Mouse (Mus musculus) retina, adult 2 months (tissue): Measurements from ENCODE around the gene Timp3.
"Not testable (repeated sequence)": the region's sequence is repeated elsewhere in the genome, so short reads cannot be mapped to it uniquely, and the experiment has no call there.

Experiments used
- DNase-seq: peaks from one replicate; pipeline ENCODE4 v3.0.0-alpha.2; 2012; ENCODE audit warnings: low read depth, low spot score

The Timp3 gene

GRCm38 (mm10) chr10:86351287-86351686, 51.1 kb downstream of the Timp3 start:
- DNase-seq: no peak

GRCm38 (mm10) chr10:86352521-86352920, 52.3 kb downstream of the Timp3 start:
- no peak for DNase-seq

- DNase-seq: no peak
Observed at GRCm38 (mm10) chr10:86356819-86357563, 56.8 kb downstream of the Timp3 start.

GRCm38 (mm10) chr10:86358307-86358975, 58.3 kb downstream of the Timp3 start:
- DNase-seq: no peak

GRCm38 (mm10) chr10:86359208-86359607, 59.0 kb downstream of the Timp3 start:
- DNase-seq: no peak

GRCm38 (mm10) chr10:86359699-86360098, 59.5 kb downstream of the Timp3 start:
- no peak for DNase-seq

- DNase-seq: no peak
Observed at GRCm38 (mm10) chr10:86363669-86364309, 63.6 kb downstream of the Timp3 start.

- no peak for DNase-seq
Observed at GRCm38 (mm10) chr10:86365632-86366092, 65.5 kb downstream of the Timp3 start.

DNA sequence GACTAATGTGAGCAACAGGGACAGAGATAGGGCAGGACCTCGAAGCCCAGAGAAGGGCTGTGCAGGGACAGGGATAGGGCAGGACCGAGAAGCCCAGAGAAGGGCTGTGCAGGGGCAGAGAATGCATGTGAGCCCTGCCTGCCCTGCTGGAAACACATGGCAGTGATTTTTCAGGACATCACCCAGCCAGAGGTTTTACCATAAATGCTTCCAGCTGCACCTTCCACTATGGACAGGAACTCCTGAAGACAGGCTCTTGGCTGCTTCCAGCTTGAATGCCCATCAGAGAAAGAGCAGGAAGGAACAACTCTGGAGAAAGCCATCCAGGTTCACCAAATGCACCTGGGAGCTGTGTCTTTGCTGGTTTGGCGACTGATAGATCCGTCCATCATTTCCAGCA, 67.2 kb downstream of the Timp3 start:
- no peak for DNase-seq

- DNase-seq: no peak
Observed at GRCm38 (mm10) chr10:86368811-86369210, 68.6 kb downstream of the Timp3 start.

DNA sequence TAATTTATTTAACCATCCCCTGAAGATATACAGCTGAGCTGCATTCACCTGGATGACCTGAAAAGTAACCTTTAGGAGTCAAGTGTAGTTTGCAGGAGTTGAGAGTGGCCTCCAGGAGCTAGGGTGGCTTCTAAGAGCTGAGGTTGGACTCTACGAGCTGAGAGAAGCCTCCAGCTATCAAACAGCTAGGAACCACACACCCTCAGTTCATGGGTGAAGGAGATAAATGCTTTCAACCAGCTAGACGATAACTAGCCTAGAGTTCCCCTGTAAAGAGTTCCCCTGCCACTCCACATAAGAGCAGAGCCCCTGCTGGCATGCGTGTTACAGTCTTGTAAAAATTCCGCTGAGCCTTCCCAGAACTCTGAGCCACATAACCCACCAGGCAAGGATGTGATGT, 69.2 kb downstream of the Timp3 start:
- no peak for DNase-seq

DNA sequence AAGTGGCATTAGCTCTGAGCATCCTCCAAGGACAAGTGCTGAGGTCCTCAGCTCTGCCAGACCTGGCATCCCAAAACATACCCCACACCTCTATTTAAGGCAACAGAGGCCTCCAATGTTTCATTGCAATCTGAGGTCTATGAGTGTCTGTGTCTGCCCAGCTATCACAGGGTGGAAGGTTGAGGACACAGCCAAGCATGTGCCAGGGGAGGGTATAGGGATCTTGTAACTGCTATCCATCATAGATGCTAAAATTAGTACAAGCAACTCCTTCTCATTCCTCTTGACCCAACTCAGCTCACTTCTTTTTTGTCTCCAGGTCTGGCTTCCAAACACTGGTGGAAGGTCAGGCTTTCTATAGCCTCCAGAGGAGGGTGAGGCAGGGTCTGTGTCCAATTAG, 71.4 kb downstream of the Timp3 start:
- no peak for DNase-seq

DNA sequence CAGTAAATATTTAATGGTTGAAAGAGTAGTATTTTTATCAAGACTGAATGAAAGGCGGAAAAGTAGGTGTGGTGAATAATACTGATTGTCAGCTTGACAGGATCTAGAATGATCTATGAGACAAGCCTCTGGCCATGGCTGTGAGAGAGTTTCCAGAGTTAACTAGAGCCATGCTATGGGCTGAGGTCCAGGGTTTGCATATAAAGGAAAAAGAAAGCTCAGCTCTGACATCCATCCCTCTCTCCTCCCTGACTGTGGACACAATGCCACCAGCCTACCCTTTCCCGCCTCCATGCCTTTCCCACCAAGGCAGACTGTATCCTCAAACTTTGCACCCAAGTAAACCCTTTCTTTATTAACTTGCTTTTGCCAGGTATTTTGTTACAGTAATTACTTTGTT, 73.9 kb downstream of the Timp3 start:
- no peak for DNase-seq

DNA sequence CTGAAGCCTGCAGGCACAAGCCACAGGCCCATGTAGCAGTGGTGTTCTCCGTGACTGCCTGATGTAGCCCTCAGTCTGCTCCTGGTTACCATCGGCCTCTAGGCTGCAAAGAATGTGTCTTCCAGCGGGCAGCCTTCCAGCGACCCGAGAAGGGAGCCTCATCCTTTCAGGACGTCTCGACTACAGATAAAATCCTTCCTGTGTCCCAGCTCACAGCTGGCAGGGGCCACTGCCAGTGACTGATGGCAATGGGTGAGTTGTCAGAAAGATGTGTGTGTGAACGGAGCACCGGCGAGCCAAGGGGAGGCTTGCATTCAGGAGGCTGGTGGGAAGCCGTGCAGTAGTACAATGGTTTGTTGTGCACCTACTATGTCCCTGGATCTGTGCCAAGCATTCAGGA, 75.7 kb downstream of the Timp3 start:
- no peak for DNase-seq

DNA sequence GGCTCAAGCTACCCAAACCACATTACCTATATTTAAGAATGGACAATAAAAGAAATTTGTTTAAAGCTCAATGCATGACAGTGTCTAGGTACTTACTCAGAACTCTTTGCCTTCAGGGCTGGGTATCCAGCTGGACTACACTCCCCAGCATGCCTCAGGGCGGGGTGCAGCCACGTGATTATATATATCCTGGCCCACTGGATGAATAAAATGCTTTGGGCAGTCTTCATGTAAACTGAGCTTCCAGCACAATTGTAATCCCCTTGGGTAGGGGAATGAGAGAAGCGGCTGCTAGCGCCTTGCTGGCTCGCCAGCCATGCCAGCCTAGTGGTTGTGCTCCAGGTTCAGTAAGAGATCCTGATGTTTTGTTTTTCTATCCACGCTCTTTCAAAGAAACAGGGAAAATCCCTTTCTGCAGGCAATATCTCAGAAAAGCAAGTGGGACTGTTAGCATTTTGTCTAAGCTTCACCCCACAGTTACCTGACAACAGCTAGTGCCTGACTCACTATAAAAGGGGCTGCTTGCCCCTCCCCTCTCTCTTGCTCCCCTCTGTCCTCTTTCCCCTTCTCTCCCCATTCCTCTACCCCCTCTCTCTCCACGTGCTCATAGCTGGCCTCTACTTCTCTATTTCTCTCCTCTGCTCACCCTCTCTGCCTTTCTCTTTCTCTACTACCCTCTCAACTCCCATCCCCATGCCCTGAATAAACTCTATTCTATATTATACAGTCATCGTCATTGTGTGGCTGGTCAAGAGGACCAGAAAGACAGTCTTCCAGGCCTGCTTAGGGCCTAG, 76.4 kb downstream of the Timp3 start:
- no peak for DNase-seq

- DNase-seq: not testable (repeated sequence)
Observed at GRCm38 (mm10) chr10:86378803-86379202, 78.6 kb downstream of the Timp3 start.

DNA sequence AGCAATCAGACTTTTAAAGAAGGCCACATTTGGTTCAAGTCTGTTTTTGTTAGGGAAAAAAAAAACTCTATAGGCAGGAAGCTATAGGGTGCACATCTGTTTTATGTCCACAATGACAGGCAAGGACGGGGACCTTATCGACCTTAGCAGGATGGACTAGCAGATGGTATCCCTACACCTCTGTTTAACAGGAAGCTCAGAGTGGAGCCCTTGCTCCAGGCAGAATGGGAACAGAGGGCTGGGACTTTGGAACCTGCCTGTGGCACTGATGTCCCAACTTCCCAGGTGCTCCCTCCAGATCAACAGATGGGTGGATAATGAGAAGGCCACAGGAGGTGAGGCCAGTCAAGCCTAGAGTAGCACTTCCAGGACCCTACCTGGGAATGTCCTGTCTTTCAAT, 80.5 kb downstream of the Timp3 start:
- no peak for DNase-seq

- DNase-seq: no peak
Observed at GRCm38 (mm10) chr10:86381150-86381921, 81.2 kb downstream of the Timp3 start.

DNA sequence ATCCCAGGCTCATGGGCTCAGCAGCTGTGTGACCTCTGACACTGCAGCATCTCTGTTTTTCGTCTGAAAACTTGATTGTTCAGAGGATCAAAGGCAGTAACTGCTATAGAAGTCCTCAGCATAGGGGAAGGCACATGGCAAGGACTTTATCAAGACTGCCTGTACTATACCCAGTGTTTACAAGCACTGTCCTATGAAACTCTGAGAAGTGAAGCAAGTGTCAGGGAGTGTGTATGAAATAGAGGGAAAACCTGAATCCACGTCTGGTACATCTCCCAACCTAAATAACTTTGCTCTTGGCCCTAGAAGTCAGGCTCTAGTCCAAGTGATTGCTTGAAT, 81.7 kb downstream of the Timp3 start:
- no peak for DNase-seq

DNA sequence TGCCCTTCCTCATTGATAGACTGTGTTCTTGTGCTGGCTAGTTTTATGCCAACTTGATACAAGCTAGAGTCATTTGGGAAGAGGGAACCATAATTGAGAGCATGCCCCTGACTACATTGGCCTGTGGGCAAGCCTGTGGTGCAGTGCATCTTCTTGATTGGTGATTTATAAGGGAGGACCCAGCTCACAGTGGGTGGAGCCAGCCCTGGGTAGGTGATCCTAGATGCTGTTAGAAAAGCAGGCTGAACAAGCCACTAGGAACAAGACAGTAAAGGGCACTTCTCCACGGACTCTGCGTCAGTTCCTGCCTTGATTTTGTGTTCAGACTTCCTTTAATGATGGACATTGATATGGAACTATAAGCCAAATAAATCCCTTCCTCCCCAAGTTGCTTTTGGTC, 84.5 kb downstream of the Timp3 start:
- DNase-seq: no peak

DNA sequence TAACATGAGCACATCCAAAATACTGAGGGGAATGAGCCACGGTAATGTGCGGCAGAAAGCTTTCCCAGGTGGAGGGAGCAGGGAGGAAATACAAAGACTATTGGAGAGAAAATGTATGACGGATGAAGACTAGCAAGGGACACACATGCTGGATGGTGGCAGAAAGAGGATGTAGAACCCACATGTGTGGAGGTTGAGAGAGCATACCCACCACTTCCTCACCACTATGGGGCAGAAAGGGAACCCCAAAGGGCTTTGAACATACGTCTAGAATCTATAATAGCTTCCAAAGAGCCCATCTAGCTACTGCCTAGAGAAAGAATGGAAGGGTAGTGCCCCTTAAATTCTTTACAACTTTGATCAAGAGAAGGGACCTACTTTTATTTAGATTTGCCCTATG, 85.5 kb downstream of the Timp3 start:
- no peak for DNase-seq
